Mouse (Mus musculus) retina, postnatal 7 days (tissue): Measurements from ENCODE around the gene Olfr1276.

Source experiments
- DNase-seq: peaks from one replicate; pipeline ENCODE4 v3.0.0-alpha.2; 2012; ENCODE audit warnings: low read depth, low spot score

Gene Olfr1276

GRCm38 (mm10) chr2:111254216-111254615, at the start of gene Olfr1276:
Gene Olfr1276, plus strand, starts transcription at chr2:111254516.
- no peak for DNase-seq

GRCm38 (mm10) chr2:111229502-111229901, 24.8 kb upstream of the Olfr1276 start, which contains the start of gene 4930430A15Rik:
Gene 4930430A15Rik, minus strand, starts transcription at chr2:111229602.
- no peak for DNase-seq

DNA sequence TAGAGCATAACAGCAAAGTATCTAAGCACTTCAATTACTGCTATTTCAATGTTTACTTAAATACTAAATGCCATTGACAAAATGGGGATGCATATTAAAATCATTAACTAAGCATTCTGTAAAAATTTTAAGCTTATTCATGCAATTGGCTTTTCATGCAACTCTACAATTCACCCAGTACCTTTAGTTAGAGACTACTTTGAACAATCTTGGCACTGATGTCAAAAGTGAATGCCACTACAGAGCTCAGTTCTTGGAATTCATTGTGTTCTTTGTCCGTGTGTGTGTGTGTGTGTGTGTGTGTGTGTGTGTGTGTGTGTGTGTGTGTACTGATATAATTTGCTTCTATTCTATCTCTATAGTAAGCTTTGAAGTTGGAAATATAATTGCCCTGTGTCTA, 19.1 kb upstream of the Olfr1276 start, which contains the start of gene Olfr1275:
Olfr1275 (minus strand) TSS at position 101 of the 400 bp plus-strand sequence.
- DNase-seq: no peak

GRCm38 (mm10) chr2:111274006-111274405, 19.7 kb downstream of the Olfr1276 start, which contains the start of gene Olfr1277:
Gene Olfr1277, minus strand, starts transcription at chr2:111274106.
- DNase-seq: no peak

GRCm38 (mm10) chr2:111289836-111290235, 35.5 kb downstream of the Olfr1276 start, which contains the start of gene Olfr1278:
Gene Olfr1278, plus strand, starts transcription at chr2:111290136.
- DNase-seq: no peak

DNA sequence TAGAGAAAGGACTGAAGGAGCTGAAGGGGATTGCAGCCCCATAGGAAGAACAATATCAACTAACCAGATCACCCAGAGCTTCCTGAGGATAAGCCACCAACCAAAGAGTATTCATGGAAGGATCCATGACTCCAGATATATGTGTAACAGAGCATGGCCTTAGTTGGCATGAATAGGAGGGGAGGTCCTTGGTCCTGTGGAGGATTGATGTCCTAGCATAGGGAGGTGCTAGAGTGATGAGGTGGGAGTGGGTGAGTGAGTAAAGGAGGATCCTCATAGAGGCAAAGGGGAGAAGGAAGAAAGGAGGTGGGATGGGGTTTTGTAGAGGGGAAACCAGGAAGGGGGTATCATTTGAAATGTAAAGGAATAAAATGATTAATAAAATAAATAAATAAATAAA, 44.2 kb downstream of the Olfr1276 start:
- no peak for DNase-seq

DNA sequence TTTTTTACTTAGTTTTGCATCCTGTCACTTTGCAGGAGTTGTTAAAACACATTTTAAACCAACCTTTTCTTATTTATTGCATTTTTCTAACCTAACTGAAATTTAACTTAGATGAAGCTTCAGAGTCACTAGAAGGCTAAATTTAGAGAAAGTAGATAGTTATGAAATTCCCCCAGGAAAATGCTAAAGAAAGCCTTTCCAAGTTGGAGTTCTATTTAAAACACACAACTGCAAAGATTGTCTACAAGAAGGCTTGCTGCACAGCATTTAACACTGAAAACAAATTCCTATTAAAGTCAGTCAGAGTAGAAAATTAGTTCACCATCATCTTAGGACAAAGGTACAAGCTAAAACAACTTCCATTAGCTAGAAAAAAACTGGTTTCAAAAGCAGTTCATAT, 46.1 kb downstream of the Olfr1276 start, which contains the start of gene Olfr1279:
Olfr1279 (plus strand) TSS at position 262 of the 400 bp plus-strand sequence.
- DNase-seq: no peak
